Mouse (Mus musculus) heart, postnatal 36 days (tissue): ENCODE measurements at regions not wholly inside any gene's neighbourhood (a gene's known extent, or its start where the extent isn't known, plus 50 kb on each side); places are given as distances from the start of the nearest gene placed in this dataset.

Experiments
- DNase-seq, 2 experiments: peaks; one replicate each; pipeline ENCODE4 v3.0.0; 2021 to 2022
- intact Hi-C: fragments of 180-260 bp; cut with DNase I; formaldehyde crosslinking; loops from one replicate; pipeline ENCODE4 v1.15.1; 2025

DNA sequence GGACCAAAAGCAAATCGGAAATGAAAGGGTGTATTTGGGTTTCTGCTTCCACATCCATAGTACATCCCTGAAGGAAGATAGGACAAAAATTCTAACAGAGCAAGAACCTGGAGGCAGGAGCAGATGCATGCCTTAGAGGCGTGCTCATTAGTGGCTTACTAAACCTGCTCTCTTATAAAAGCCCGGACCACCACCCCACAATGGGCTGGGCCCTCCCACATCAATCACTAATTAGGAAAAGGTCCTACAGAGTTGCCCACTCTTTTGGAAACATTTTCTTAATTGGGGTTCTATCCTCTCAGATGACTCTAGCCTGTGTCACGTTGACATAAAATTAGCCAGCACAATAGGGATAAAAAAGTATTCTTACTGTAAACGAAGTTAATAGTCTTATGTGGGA, 79.6 kb upstream of the Ptprt start:
- intact Hi-C loops: no loop called here
- DNase-seq: no peak

DNA sequence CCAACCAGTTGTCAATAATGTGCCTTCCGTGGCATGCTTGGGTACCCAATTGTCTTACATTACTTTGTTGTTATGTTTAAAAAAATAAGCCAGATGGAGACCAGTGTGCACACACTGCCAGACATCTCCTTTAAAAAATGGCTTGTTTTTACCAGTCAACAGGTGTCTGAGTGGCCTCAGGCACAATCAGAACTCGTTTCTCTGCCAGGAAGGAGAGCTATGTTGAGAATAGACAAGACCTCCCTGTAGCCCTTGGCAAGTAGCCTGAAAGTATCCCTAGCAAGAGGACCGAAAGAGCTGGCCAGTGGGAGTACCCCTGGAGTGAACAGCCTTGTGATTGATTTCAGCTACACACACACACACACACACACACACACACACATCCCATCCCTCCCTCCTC, 74.8 kb upstream of the Ptprt start:
- DNase-seq: no peak
- intact Hi-C loops: no loop called here

DNA sequence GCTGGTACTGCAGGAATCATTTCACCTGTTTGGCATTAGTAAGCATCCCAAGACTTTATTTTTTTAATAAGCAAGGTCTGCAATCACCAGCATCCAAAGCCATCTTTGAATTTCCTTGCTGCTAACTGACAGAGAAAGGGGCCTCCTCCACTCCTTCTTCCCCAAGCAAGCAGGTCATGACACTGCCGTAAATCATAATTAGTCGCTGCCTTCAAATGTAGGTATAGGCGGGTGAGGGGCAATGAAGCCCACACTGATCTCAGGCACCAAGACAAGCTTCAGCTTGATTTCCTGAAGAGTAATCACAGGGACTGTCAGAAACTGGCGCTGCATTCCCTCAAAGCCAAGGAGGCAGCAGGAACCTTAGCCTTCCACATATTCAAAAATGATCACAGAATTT, 73.3 kb upstream of the Ptprt start:
- DNase-seq: no peak
- intact Hi-C loops: no loop called here

GRCm38 (mm10) chr2:162720016-162720415, 59.1 kb upstream of the Ptprt start:
- intact Hi-C loops: no loop called here

GRCm38 (mm10) chr2:162718466-162718865, 57.5 kb upstream of the Ptprt start:
- no peak for DNase-seq
- intact Hi-C loops: no loop called here

More at GRCm38 (mm10) chr2:162720016-162720415, 59.1 kb upstream of the Ptprt start:
- no peak for DNase-seq

GRCm38 (mm10) chr2:162714976-162715375, 54.0 kb upstream of the Ptprt start:
- intact Hi-C loops: no loop called here
- DNase-seq: no peak

DNA sequence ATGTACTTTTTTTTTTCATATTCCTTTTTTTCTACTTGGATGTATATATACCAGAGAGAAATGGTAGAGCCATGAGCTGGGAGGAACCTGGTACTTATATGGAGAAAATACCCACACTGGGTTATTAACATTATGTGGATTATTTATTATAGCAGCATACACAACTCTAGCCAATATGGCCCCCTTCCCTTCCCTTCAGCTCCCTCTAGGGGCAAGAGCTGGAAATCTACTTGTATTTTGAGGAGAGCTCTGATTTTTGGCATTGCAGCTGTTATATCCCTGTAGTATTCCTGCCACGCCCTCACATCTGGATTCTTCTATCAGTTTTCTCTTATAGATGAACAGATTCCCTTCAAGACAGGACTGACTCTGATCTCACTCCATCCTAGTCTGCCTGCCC, 52.0 kb upstream of the Ptprt start:
- no peak for DNase-seq
- intact Hi-C loops: no loop called here

GRCm38 (mm10) chr2:162712394-162712793, 51.4 kb upstream of the Ptprt start:
- no peak for DNase-seq
- intact Hi-C loops: no loop called here
